Mouse (Mus musculus) activated CD4-positive, CD25-positive, alpha-beta regulatory T cell (primary cell): ENCODE measurements around the gene Egr4. TPM values are rescaled to one million over a fixed set of nuclear protein-coding genes. Genes with fewer than 3 reads are reported as not detected.

Experiments used
- polyA plus RNA-seq, 2 experiments: library from polyadenylated mRNA; unstranded; fragments of 100-300 nt; shearing (Covaris generic); gene quantifications; one replicate each; pipeline ENCODE4 v1.2.1; 2017

Egr4 gene
- under 1 TPM in 1 of 2 experiments, not detected in 1; 0.14 TPM for polyA plus RNA-seq

DNA sequence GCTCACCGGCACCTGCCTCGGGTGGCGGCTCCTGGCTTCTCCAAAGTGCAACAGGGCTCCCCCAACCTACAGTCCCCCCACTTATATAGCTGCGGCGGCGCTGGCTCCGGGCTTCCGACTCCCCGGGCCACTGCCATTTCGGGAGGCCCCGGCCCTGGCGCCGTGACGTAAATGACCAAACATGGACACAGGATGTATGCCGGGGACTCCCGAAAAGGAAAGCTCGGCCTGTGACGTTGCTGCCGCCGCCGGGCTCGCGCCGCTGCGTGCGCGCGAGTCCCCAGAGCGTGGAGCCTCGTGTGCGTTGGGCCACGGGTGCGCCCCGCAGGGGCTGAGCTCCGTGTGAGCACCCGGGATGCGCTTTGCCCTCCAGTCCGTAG, at the start of gene Egr4:
Gene Egr4 (minus strand): TSS at position 59 of the 380 bp plus-strand sequence.

DNA sequence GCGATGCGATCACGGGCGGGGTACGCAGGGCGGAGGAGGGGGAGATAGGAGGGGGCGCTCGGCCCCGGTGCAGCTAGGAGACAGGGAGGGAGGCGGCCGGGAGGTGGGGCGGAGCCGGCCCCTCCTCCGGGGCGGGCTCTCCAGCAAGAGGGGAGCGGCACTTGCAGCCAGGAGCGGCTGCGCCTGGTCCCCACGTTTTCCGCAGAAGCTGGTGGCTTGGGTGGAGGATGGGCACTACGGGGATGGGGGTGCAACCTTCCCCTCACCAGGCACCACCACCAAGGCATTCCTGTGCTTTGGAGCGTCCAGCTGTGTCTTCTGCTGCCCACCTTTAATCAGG, 10.5 kb downstream of the Egr4 start, which contains the start of gene Fbxo41:
Gene Fbxo41 (minus strand): TSS at position 84 of the 340 bp plus-strand sequence.

Other genes starting within 250 kb of the Egr4 start
- 1 to 10 TPM in 1 of 2 experiments, under 1 TPM in 1; 0.55 to 1.6 TPM for gene Sfxn5, start 180.2 kb downstream of the Egr4 start, polyA plus RNA-seq
- gene Rab11fip5, start 139.0 kb downstream of the Egr4 start, polyA plus RNA-seq = under 1 TPM; 0.24 to 0.52 TPM
- gene Noto, start 89.7 kb downstream of the Egr4 start, polyA plus RNA-seq = under 1 TPM in 1 of 2 experiments, not detected in 1; 0.17 TPM
- gene Smyd5, start 81.6 kb downstream of the Egr4 start, polyA plus RNA-seq = 10 to 100 TPM; 30.2 to 34.5 TPM
- gene Cct7, start 62.1 kb downstream of the Egr4 start, polyA plus RNA-seq = 100 to 1,000 TPM; 255 to 288 TPM
- gene Pradc1, start 61.6 kb downstream of the Egr4 start, polyA plus RNA-seq = 10 to 100 TPM; 26.3 to 27.6 TPM
- gene Fbxo41, start 10.6 kb downstream of the Egr4 start, polyA plus RNA-seq = under 1 TPM; 0.12 to 0.21 TPM
- gene Alms1, start 73.9 kb upstream of the Egr4 start, polyA plus RNA-seq = 1 to 10 TPM; 1.9 to 3.9 TPM
- not detected for gene Nat8f7, start 199.6 kb upstream of the Egr4 start, polyA plus RNA-seq